Mouse (Mus musculus): ENCODE results near the gene Acot13. TPM values are rescaled to one million over a fixed set of nuclear protein-coding genes. Genes with fewer than 3 reads are reported as not detected.

Gene Acot13
- total RNA-seq, 1 experiment from 2014 or later = 87.2 TPM

- DNase-seq = no peak
Measured at GRCm38 (mm10) chr13:24830756-24831352, 486 bp downstream of the Acot13 start.

- no peak for DNase-seq
Measured at GRCm38 (mm10) chr13:24826116-24826515, 5.2 kb downstream of the Acot13 start.

GRCm38 (mm10) chr13:24825587-24825986 lies 5.8 kb downstream of the Acot13 start:
- no peak for DNase-seq

GRCm38 (mm10) chr13:24824647-24825046 lies 6.7 kb downstream of the Acot13 start:
- no peak for DNase-seq

- no peak for DNase-seq
Measured at GRCm38 (mm10) chr13:24822663-24823343, 8.5 kb downstream of the Acot13 start.

GRCm38 (mm10) chr13:24819931-24820330 lies 11.4 kb downstream of the Acot13 start:
- no peak for DNase-seq

GRCm38 (mm10) chr13:24816125-24817092 lies 14.9 kb downstream of the Acot13 start:
- no peak for DNase-seq

GRCm38 (mm10) chr13:24814616-24815015 lies 16.7 kb downstream of the Acot13 start:
- no peak for DNase-seq

GRCm38 (mm10) chr13:24812521-24812920 lies 18.8 kb downstream of the Acot13 start:
- DNase-seq = no peak

- DNase-seq = peak; percentile 48
Measured at GRCm38 (mm10) chr13:24806079-24806478, 25.3 kb downstream of the Acot13 start.

- DNase-seq = no peak
Measured at GRCm38 (mm10) chr13:24803196-24803595, 28.1 kb downstream of the Acot13 start.

GRCm38 (mm10) chr13:24802131-24802691 lies 29.1 kb downstream of the Acot13 start:
- DNase-seq = peak; percentile 30

GRCm38 (mm10) chr13:24801308-24801921 lies 29.9 kb downstream of the Acot13 start, which contains the start of gene BC005537:
Gene BC005537 (plus strand): TSS chr13:24801657.
- peak; percentile 50 for DNase-seq

GRCm38 (mm10) chr13:24800674-24801307 lies 30.5 kb downstream of the Acot13 start:
- DNase-seq = peak; percentile 97

GRCm38 (mm10) chr13:24799925-24800673 lies 31.2 kb downstream of the Acot13 start:
- peak; percentile 66 for DNase-seq

GRCm38 (mm10) chr13:24799378-24799777 lies 32.0 kb downstream of the Acot13 start:
- DNase-seq = no peak

- no peak for DNase-seq
Measured at GRCm38 (mm10) chr13:24798686-24799085, 32.7 kb downstream of the Acot13 start.

GRCm38 (mm10) chr13:24792411-24793045 lies 38.8 kb downstream of the Acot13 start:
- DNase-seq = no peak

- DNase-seq = no peak
Measured at GRCm38 (mm10) chr13:24791349-24791748, 40.0 kb downstream of the Acot13 start.

GRCm38 (mm10) chr13:24787477-24787876 lies 43.9 kb downstream of the Acot13 start:
- no peak for DNase-seq
